Mouse (Mus musculus) adrenal gland, postnatal 36 days (tissue): ENCODE measurements at regions not wholly inside any gene's neighbourhood (a gene's known extent, or its start where the extent isn't known, plus 50 kb on each side); places are given as distances from the start of the nearest gene placed in this dataset.

Experiments
- DNase-seq, 2 experiments: peaks; one replicate each; pipeline ENCODE4 v3.0.0; 2021; ENCODE audit warnings: mixed read lengths in 1 of 2

DNA sequence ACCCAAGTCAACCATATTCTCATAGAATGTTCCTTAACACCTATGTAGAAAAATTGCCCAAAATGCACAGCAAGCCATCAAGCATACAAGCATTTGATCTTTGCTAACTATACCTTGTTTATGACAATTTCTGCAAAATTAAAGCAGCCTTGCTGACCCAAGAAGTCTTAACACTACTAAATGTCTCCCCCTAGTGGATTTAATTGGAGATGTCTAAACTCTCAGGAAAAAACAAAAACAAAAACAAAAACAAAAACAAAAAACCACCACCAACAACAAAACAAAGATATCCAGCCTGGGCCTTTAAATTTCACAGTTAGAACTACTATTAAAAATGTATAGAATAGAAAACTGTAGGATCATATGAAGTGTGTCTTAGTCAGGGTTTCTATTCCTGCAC, 69.8 kb upstream of the Nudt7 start:
- no peak for DNase-seq

DNA sequence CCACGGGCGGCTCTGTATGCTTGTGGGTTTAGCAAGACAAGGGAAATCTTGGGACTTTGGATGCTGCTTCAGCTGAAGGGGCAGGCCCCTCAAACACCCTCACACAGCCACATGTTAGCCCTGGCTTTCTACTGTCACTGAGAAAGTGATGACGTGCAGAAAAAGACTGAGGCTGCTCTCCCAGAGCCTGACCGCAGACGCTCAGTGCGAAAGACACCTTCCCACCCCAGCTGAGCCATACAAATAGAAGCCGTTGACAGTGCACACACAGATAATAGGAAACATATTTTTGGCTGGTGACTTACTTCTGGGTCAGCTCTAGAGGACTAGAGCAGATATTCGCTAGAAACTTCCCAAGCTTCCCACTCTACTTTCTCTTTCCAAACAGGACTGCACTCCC, 61.0 kb upstream of the Nudt7 start:
- DNase-seq = no peak

DNA sequence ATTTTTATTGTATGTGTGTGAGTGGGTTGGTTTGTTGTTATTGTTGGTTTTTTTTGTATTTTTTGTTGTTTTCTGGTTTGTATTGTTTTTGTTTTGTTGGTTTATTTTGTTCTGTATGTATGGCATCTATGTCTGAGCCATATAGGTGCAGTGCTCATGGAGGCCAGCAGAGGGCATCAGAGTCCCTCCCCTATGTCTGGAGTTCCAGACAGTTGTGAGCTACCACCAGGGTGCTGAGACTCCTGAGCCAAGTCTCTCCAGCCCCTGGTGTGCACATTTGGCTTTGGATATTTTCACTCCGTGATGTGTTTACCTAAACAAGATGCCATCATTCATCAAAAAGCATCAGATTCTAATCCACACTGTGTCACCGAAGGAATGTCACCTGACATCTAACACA, 59.2 kb upstream of the Nudt7 start:
- DNase-seq = peak; percentile 44 to 58

DNA sequence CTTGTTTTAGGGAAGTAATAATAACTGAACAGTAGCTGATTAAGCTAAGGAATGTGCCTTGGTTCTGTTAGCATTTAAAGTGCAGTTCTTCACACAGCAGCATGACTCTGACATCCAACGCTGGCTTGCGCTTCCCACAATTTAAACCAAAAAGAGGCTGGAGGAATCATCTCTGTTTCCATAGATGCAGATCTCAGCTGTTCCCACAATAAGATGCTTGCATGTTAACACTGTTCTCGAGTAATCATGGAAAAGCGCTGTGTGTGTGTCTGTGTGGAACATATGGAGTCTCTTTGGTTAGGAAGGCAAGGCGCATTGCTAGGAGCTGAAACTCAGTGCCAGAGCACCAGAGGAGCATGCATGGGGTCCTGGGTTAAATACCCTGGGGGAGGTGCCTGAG, 56.7 kb upstream of the Nudt7 start:
- DNase-seq = no peak

DNA sequence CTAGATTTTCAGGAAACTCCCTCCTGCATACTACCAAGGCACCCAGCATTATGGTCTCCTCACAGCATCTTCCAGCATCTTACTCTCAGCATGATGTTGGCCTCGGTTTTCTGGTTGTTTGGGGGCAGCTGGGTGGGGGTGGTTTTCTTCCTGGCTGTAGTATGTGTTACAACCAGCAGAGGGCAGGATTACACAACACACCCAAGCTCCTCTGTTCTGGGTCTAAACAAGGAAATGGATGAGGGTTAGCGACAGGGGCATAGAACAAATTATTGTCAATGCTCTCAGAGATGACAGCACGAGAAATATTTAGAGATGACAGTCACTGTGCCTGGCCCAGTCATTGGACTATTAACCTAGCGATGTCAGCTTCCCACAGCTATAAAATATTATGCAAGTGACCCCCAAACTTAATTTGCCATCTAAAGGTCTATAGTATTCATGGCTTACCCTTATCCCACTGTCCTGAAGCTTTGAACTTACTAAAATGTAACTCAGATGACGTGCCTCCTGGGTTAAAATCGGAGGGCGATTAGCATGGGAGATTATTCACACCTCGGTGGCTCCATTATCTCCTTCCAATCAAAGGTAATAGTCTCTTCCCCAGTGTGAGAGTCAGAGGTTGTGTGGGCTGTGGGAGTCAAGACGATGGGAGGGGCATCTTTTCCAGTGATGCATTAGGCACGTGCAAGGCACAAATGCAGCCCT, 52.2 kb upstream of the Nudt7 start:
- DNase-seq = peak; percentile 16 to 53

DNA sequence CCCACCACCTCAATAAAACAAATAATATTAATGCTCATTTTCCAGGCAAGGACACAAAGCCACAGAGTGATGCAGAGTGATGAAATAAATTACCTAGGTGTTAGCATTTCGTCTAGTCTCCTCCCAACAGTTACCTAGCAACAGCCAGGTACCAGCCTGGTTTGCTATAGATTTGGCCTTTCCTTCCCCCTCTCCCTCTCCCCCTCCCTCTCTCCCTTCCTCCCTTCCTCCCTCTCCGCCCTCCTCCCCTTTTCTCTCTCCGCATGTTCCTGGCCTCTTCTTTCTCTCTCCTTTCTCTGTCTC, 51.6 kb upstream of the Nudt7 start:
- no peak for DNase-seq
